Mouse (Mus musculus) testis, adult 2 months (tissue): ENCODE data around the gene Hoxc13. TPM values are rescaled to one million over a fixed set of nuclear protein-coding genes. Genes with fewer than 3 reads are reported as not detected.

Experiments used
- H3K27ac ChIP-seq: fragments of 200-500 bp; 2 replicates; pipeline ENCODE4 v1.5.1; 2012; ENCODE audit warnings: low read depth, low read length; ENCODE audit not compliant: control insufficient read depth, insufficient read depth
- H3K27me3 ChIP-seq: fragments of 200-500 bp; 2 replicates; pipeline ENCODE4 v1.6.1; 2012; ENCODE audit warnings: mild to moderate bottlenecking, low read length, moderate library complexity; ENCODE audit not compliant: control insufficient read depth, insufficient read depth
- H3K36me3 ChIP-seq: fragments of 200-500 bp; 2 replicates; pipeline ENCODE4 v1.6.1; 2012; ENCODE audit warnings: mild to moderate bottlenecking, low read length; ENCODE audit not compliant: control insufficient read depth, insufficient read depth
- H3K4me1 ChIP-seq: fragments of 200-500 bp; 2 replicates; pipeline ENCODE4 v1.6.1; 2012; ENCODE audit warnings: low read length; ENCODE audit not compliant: control insufficient read depth, insufficient read depth
- H3K4me3 ChIP-seq: fragments of 200-500 bp; 2 replicates; pipeline ENCODE4 v1.5.1; 2012; ENCODE audit warnings: low read depth, mild to moderate bottlenecking, low read length, moderate library complexity, mixed read lengths; ENCODE audit not compliant: control insufficient read depth
- CTCF ChIP-seq: fragments of 200-500 bp; IDR thresholded peaks from 2 replicates; pipeline ENCODE4 v1.5.1; 2012; ENCODE audit warnings: low read depth, mild to moderate bottlenecking, inconsistent platforms, low read length, moderate library complexity; ENCODE audit not compliant: control insufficient read depth, insufficient read depth, insufficient replicate concordance
- POLR2A ChIP-seq: fragments of 200-500 bp; IDR thresholded peaks from 2 replicates; pipeline ENCODE4 v1.6.1; 2012; ENCODE audit warnings: low read depth, mild to moderate bottlenecking, inconsistent platforms, low read length, moderate library complexity; ENCODE audit not compliant: control insufficient read depth
- polyA plus RNA-seq: library from polyadenylated mRNA; depleted of rRNA; stranded (reverse); fragments of >200 nt; gene quantifications from 2 replicates; pipeline ENCODE4 v1.2.3, GENCODE M21; 2012

Gene Hoxc13
- polyA plus RNA-seq, 1 experiment = not detected

DNA sequence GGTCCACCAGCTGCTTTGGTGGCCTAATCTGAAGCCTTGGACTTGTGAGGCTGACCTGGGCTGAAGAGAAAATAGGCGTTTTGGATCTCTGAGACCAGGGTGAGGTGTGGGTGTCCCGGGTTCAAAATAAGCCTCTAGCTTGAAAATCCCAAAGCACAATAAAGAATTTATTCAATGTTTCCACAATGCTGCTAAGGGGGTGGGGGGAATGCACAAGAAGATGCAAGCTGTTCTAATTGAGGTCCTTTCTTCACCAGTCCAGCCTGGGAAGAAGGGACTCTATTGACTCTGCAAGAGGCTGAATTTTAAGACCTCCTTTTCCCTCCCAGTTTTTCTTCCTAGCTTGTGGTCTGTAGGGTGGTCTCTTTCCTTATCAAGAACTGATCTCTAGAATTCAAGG lies 30.0 kb downstream of the Hoxc13 start:
- H3K27me3 ChIP-seq = peaks cover 4% of the 10 kb centered on the region
- H3K4me1 ChIP-seq = peaks cover 2% of the 10 kb centered on the region
- TF ChIP-seq POLR2A (no peak), CTCF (no peak)
- H3K27ac ChIP-seq = no peak overlapping the region
- no peaks in the 10 kb centered on the region for H3K36me3 ChIP-seq
- no peak overlapping the region for H3K4me3 ChIP-seq

DNA sequence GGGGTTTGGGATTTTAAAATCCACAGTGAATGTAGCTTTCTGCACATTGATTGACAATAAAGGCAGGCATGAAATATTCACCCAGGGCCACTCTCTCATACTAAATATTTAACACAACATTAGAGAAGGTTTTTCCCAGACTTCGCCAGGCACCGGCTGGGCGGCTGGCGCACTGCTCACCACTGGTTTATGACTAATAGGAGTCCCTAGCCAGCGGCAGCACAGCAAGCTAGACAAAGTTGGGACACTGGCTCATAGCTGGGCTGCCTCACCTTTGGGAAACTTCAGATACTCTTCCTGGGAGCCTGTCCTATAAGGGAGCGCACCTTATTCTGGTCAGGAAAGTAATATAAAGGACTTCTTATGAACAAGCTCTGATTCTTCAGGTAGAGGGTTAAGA lies 32.7 kb downstream of the Hoxc13 start:
- no peaks in the 10 kb centered on the region for H3K36me3 ChIP-seq
- TF ChIP-seq CTCF = no peak
- TF ChIP-seq POLR2A = no peak
- peaks cover 7% of the 10 kb centered on the region for H3K4me1 ChIP-seq
- no peak overlapping the region for H3K27ac ChIP-seq
- H3K4me3 ChIP-seq = no peak overlapping the region
- H3K27me3 ChIP-seq = peaks cover 12% of the 10 kb centered on the region

DNA sequence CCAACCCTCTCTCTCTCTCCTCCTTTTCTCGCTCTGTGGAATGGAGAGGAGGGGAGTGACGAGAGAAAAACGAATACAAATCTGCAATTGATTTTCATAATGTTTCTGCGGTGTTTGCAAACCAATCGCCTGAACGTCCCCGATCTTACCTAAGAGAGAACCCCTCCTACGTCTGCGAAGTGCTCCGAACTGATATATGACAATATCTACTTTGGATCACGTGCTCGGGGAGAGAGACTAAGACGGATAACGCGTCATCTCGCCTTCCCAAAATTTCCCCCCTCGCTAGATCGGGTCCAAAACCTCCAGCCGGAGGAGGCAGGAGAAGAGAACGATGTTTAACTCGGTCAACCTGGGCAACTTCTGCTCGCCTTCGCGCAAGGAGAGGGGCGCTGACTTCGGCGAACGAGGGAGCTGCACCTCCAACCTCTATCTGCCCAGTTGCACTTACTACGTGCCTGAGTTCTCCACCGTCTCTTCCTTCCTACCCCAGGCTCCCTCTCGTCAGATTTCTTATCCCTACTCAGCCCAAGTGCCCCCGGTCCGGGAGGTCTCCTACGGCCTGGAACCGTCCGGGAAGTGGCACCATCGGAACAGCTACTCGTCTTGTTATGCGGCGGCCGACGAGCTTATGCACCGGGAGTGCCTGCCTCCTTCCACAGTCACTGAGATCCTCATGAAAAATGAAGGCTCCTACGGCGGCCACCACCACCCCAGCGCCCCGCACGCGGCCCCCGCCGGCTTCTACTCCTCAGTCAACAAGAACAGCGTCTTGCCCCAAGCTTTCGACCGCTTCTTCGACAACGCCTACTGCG lies 33.5 kb downstream of the Hoxc13 start, which contains the start of gene Hoxc11:
TSS of gene Hoxc11 (plus strand) at position 236 of the 815 bp plus-strand sequence.
- H3K4me3 ChIP-seq = no peak within 1 kb of the TSS
- H3K27me3 ChIP-seq = peaks cover 12% of the 10 kb centered on the region
- no peak for TF ChIP-seq POLR2A
- TF ChIP-seq CTCF = no peak
- H3K27ac ChIP-seq = no peak within 1 kb of the TSS
- no peaks in the 10 kb centered on the region for H3K36me3 ChIP-seq
- H3K4me1 ChIP-seq = peaks cover 4% of the 10 kb centered on the region; the same call in 1 of the 2 replicates

GRCm38 (mm10) chr15:102955007-102955382 lies 34.1 kb downstream of the Hoxc13 start:
- TF ChIP-seq CTCF = no peak
- TF ChIP-seq POLR2A = no peak
- no peak overlapping the region for H3K4me3 ChIP-seq
- no peaks in the 10 kb centered on the region for H3K36me3 ChIP-seq
- peaks cover 12% of the 10 kb centered on the region for H3K27me3 ChIP-seq
- H3K27ac ChIP-seq = no peak overlapping the region
- peaks cover 5% of the 10 kb centered on the region; the same call in 1 of the 2 replicates for H3K4me1 ChIP-seq

- Histone ChIP-seq H3K4me1 (peaks cover 9% of the 10 kb centered on the region; the same call in 1 of the 2 replicates), H3K36me3 (no peaks in the 10 kb centered on the region), H3K27ac (no peak overlapping the region), H3K27me3 (peaks cover 14% of the 10 kb centered on the region), H3K4me3 (no peak overlapping the region)
- TF ChIP-seq POLR2A = no peak
- no peak for TF ChIP-seq CTCF
These were observed 35.1 kb downstream of the Hoxc13 start for GRCm38 (mm10) chr15:102955833-102956640.

DNA sequence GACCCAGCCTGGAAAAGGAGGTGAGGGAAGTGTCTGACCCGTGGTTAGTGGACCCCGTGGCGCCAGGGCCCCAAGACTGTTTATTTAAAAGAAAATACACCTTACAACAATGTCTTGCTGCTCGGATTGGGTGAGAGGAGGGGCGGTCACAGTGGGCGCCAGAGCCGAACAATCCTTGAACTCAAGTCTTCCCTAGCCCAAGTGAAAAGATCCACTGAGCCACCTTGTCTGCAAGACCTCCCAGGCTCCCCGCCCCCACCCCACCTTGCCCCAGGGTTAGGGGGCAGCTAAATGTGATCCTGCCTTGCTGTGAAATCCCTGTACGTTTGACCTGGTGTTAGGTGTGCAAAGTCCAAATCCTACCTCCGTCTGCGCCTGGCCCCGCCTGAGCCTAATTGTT lies 36.0 kb downstream of the Hoxc13 start:
- Histone ChIP-seq H3K27ac (no peak overlapping the region), H3K4me3 (no peak overlapping the region), H3K36me3 (no peaks in the 10 kb centered on the region), H3K27me3 (peaks cover 14% of the 10 kb centered on the region), H3K4me1 (peaks cover 9% of the 10 kb centered on the region; the same call in 1 of the 2 replicates)
- TF ChIP-seq CTCF = no peak
- no peak for TF ChIP-seq POLR2A

DNA sequence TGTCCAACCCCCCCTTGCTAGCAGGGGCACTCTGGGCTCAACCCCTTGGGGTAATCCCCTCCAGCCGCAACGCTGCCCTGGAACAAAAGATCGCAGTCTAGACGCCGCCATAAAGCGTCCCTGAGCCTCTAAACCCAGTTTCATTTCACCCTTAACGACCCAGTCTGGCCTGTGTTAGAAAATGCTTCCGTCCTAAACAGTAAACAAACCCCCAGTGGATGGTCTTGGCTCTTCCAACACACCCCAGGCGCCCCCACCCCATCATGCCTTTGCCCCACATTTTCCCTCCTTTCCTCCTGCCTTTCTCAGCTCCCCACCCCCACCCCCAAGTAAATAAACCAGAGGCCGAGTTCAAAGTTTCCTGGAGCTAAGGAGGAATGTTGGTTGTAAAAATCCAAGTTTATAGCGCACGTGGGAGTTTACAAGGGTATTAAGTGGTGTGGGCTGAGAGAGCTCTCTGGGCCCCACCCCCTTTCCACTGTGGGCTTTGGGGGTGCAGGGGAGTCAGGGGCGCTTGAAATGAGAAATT lies 38.8 kb downstream of the Hoxc13 start:
- H3K36me3 ChIP-seq = no peaks in the 10 kb centered on the region
- no peak overlapping the region for H3K4me3 ChIP-seq
- no peak overlapping the region for H3K27ac ChIP-seq
- TF ChIP-seq POLR2A (no peak), CTCF (no peak)
- H3K4me1 ChIP-seq = peaks cover 9% of the 10 kb centered on the region; the same call in 1 of the 2 replicates
- peaks cover 22% of the 10 kb centered on the region for H3K27me3 ChIP-seq
